Mouse (Mus musculus): Measurements from ENCODE around the gene 9630041A04Rik. TPM values are rescaled to one million over a fixed set of nuclear protein-coding genes. Genes with fewer than 3 reads are reported as not detected.

9630041A04Rik gene
- not detected in 2 replicates for polyA plus RNA-seq (2014; fragmentation: Nextera tagmentation; extraction: Ambion mirVana)

GRCm38 (mm10) chr9:101861596-101862471 is at the start of gene 9630041A04Rik:
TSS of gene 9630041A04Rik (plus strand) at chr9:101861841.
- ATAC-seq (ENCODE audit: low FRiP score, low TSS enrichment): no peak
- H3K4me2 ChIP-seq (replicated peaks; ENCODE audit: low read depth, low read length): peak within 1 kb of the TSS; percentile 32
- no peaks in the 10 kb centered on the region for H3K9me3 ChIP-seq (ENCODE audit: control insufficient read depth, low read length)
- no peak within 1 kb of the TSS for H3K4me3 ChIP-seq (ENCODE audit: low read length)
- no peaks in the 10 kb centered on the region for H3K36me3 ChIP-seq (ENCODE audit: control insufficient read depth, insufficient read depth, low read length)
- no peak within 1 kb of the TSS for H3K9ac ChIP-seq (ENCODE audit: low read depth, low read length)
- 73% methylated on average over 15 of the region's 15 CpGs for WGBS
- no peaks in the 10 kb centered on the region for H3K27me3 ChIP-seq (ENCODE audit: control insufficient read depth, insufficient read depth, low read length)
- H3K4me1 ChIP-seq (ENCODE audit: control insufficient read depth, insufficient read depth, low read length): peaks cover 5% of the 10 kb centered on the region; the same call in 1 of the 2 replicates
- no peak within 1 kb of the TSS for H3K27ac ChIP-seq (ENCODE audit: low read depth, low read length)

GRCm38 (mm10) chr9:101823896-101824295 is 37.7 kb upstream of the 9630041A04Rik start:
- no peak for ATAC-seq (ENCODE audit: low FRiP score, low TSS enrichment)
- Histone ChIP-seq H3K4me3 (ENCODE audit: low read length) (no peak overlapping the region), H3K36me3 (ENCODE audit: control insufficient read depth, insufficient read depth, low read length) (no peaks in the 10 kb centered on the region), H3K4me2 (replicated peaks; ENCODE audit: low read depth, low read length) (no peak overlapping the region), H3K4me1 (ENCODE audit: control insufficient read depth, insufficient read depth, low read length) (0 out of 2 replicates have a peak, but pooled peaks cover 4% of the 10 kb centered on the region), H3K27ac (ENCODE audit: low read depth, low read length) (no peak overlapping the region), H3K9me3 (ENCODE audit: control insufficient read depth, low read length) (no peaks in the 10 kb centered on the region), H3K27me3 (ENCODE audit: control insufficient read depth, insufficient read depth, low read length) (no peaks in the 10 kb centered on the region), H3K9ac (ENCODE audit: low read depth, low read length) (no peak overlapping the region)
- 92% methylated on average over 7 of the region's 7 CpGs for WGBS

- H3K27me3 ChIP-seq (ENCODE audit: control insufficient read depth, insufficient read depth, low read length): no peaks in the 10 kb centered on the region
- WGBS: 84% methylated on average over 8 of the region's 8 CpGs
These were observed 36.0 kb upstream of the 9630041A04Rik start for GRCm38 (mm10) chr9:101825626-101826025.

GRCm38 (mm10) chr9:101833619-101834018 is 28.0 kb upstream of the 9630041A04Rik start:
- Histone ChIP-seq H3K27ac (ENCODE audit: low read depth, low read length) (no peak overlapping the region), H3K4me2 (replicated peaks; ENCODE audit: low read depth, low read length) (no peak overlapping the region), H3K27me3 (ENCODE audit: control insufficient read depth, insufficient read depth, low read length) (no peaks in the 10 kb centered on the region), H3K9ac (ENCODE audit: low read depth, low read length) (no peak overlapping the region), H3K36me3 (ENCODE audit: control insufficient read depth, insufficient read depth, low read length) (no peaks in the 10 kb centered on the region), H3K4me1 (ENCODE audit: control insufficient read depth, insufficient read depth, low read length) (no peaks in the 10 kb centered on the region), H3K4me3 (ENCODE audit: low read length) (no peak overlapping the region), H3K9me3 (ENCODE audit: control insufficient read depth, low read length) (no peaks in the 10 kb centered on the region)
- 80% methylated on average over 2 of the region's 2 CpGs for WGBS
- no peak for ATAC-seq (ENCODE audit: low FRiP score, low TSS enrichment)

More at GRCm38 (mm10) chr9:101825626-101826025, 36.0 kb upstream of the 9630041A04Rik start:
- Histone ChIP-seq H3K36me3 (ENCODE audit: control insufficient read depth, insufficient read depth, low read length) (no peaks in the 10 kb centered on the region), H3K4me2 (replicated peaks; ENCODE audit: low read depth, low read length) (no peak overlapping the region), H3K4me3 (ENCODE audit: low read length) (no peak overlapping the region), H3K4me1 (ENCODE audit: control insufficient read depth, insufficient read depth, low read length) (0 out of 2 replicates have a peak, but pooled peaks cover 4% of the 10 kb centered on the region), H3K27ac (ENCODE audit: low read depth, low read length) (no peak overlapping the region), H3K9me3 (ENCODE audit: control insufficient read depth, low read length) (no peaks in the 10 kb centered on the region), H3K9ac (ENCODE audit: low read depth, low read length) (no peak overlapping the region)
- no peak for ATAC-seq (ENCODE audit: low FRiP score, low TSS enrichment)

GRCm38 (mm10) chr9:101841101-101841500 is 20.5 kb upstream of the 9630041A04Rik start:
- 93% methylated on average over 11 of the region's 11 CpGs for WGBS

GRCm38 (mm10) chr9:101843893-101844292 is 17.7 kb upstream of the 9630041A04Rik start:
- no peaks in the 10 kb centered on the region for H3K9me3 ChIP-seq (ENCODE audit: control insufficient read depth, low read length)
- no peaks in the 10 kb centered on the region for H3K4me1 ChIP-seq (ENCODE audit: control insufficient read depth, insufficient read depth, low read length)
- no peak overlapping the region for H3K27ac ChIP-seq (ENCODE audit: low read depth, low read length)
- H3K4me3 ChIP-seq (ENCODE audit: low read length): no peak overlapping the region
- no peak overlapping the region for H3K4me2 ChIP-seq (replicated peaks; ENCODE audit: low read depth, low read length)
- no peak overlapping the region for H3K9ac ChIP-seq (ENCODE audit: low read depth, low read length)
- WGBS: 86% methylated on average over 4 of the region's 4 CpGs
- H3K27me3 ChIP-seq (ENCODE audit: control insufficient read depth, insufficient read depth, low read length): no peaks in the 10 kb centered on the region
- no peak for ATAC-seq (ENCODE audit: low FRiP score, low TSS enrichment)
- H3K36me3 ChIP-seq (ENCODE audit: control insufficient read depth, insufficient read depth, low read length): no peaks in the 10 kb centered on the region

More at GRCm38 (mm10) chr9:101841101-101841500, 20.5 kb upstream of the 9630041A04Rik start:
- no peaks in the 10 kb centered on the region for H3K27me3 ChIP-seq (ENCODE audit: control insufficient read depth, insufficient read depth, low read length)
- H3K4me2 ChIP-seq (replicated peaks; ENCODE audit: low read depth, low read length): no peak overlapping the region
- H3K27ac ChIP-seq (ENCODE audit: low read depth, low read length): no peak overlapping the region
- no peak overlapping the region for H3K9ac ChIP-seq (ENCODE audit: low read depth, low read length)
- no peaks in the 10 kb centered on the region for H3K9me3 ChIP-seq (ENCODE audit: control insufficient read depth, low read length)
- no peaks in the 10 kb centered on the region for H3K36me3 ChIP-seq (ENCODE audit: control insufficient read depth, insufficient read depth, low read length)
- no peak overlapping the region for H3K4me3 ChIP-seq (ENCODE audit: low read length)
- no peak for ATAC-seq (ENCODE audit: low FRiP score, low TSS enrichment)
- no peaks in the 10 kb centered on the region for H3K4me1 ChIP-seq (ENCODE audit: control insufficient read depth, insufficient read depth, low read length)

GRCm38 (mm10) chr9:101845691-101846090 is 15.9 kb upstream of the 9630041A04Rik start:
- Histone ChIP-seq H3K27me3 (ENCODE audit: control insufficient read depth, insufficient read depth, low read length) (no peaks in the 10 kb centered on the region), H3K4me1 (ENCODE audit: control insufficient read depth, insufficient read depth, low read length) (no peaks in the 10 kb centered on the region), H3K9ac (ENCODE audit: low read depth, low read length) (no peak overlapping the region), H3K36me3 (ENCODE audit: control insufficient read depth, insufficient read depth, low read length) (no peaks in the 10 kb centered on the region), H3K27ac (ENCODE audit: low read depth, low read length) (no peak overlapping the region), H3K4me2 (replicated peaks; ENCODE audit: low read depth, low read length) (no peak overlapping the region), H3K9me3 (ENCODE audit: control insufficient read depth, low read length) (no peaks in the 10 kb centered on the region), H3K4me3 (ENCODE audit: low read length) (no peak overlapping the region)
- 79% methylated on average over 6 of the region's 6 CpGs for WGBS
- no peak for ATAC-seq (ENCODE audit: low FRiP score, low TSS enrichment)

- peak; percentile 75; the same call in 1 of the 2 replicates for ATAC-seq (ENCODE audit: low FRiP score, low TSS enrichment)
- Histone ChIP-seq H3K27ac (ENCODE audit: low read depth, low read length) (no peak overlapping the region), H3K4me1 (ENCODE audit: control insufficient read depth, insufficient read depth, low read length) (peaks cover 5% of the 10 kb centered on the region; the same call in 1 of the 2 replicates), H3K36me3 (ENCODE audit: control insufficient read depth, insufficient read depth, low read length) (no peaks in the 10 kb centered on the region), H3K27me3 (ENCODE audit: control insufficient read depth, insufficient read depth, low read length) (no peaks in the 10 kb centered on the region), H3K4me3 (ENCODE audit: low read length) (no peak overlapping the region), H3K4me2 (replicated peaks; ENCODE audit: low read depth, low read length) (peak overlapping the region; percentile 32), H3K9ac (ENCODE audit: low read depth, low read length) (no peak overlapping the region), H3K9me3 (ENCODE audit: control insufficient read depth, low read length) (no peaks in the 10 kb centered on the region)
- 31% methylated on average over 12 of the region's 12 CpGs for WGBS
These were observed 932 bp downstream of the 9630041A04Rik start for GRCm38 (mm10) chr9:101862481-101863065.

- Histone ChIP-seq H3K36me3 (ENCODE audit: control insufficient read depth, insufficient read depth, low read length) (no peaks in the 10 kb centered on the region), H3K4me2 (replicated peaks; ENCODE audit: low read depth, low read length) (no peak overlapping the region), H3K4me3 (ENCODE audit: low read length) (no peak overlapping the region), H3K9me3 (ENCODE audit: control insufficient read depth, low read length) (no peaks in the 10 kb centered on the region), H3K27ac (ENCODE audit: low read depth, low read length) (no peak overlapping the region), H3K27me3 (ENCODE audit: control insufficient read depth, insufficient read depth, low read length) (no peaks in the 10 kb centered on the region), H3K9ac (ENCODE audit: low read depth, low read length) (no peak overlapping the region), H3K4me1 (ENCODE audit: control insufficient read depth, insufficient read depth, low read length) (peaks cover 5% of the 10 kb centered on the region; the same call in 1 of the 2 replicates)
- ATAC-seq (ENCODE audit: low FRiP score, low TSS enrichment): no peak
- WGBS: 76% methylated on average over 5 of the region's 5 CpGs
These were observed 1.5 kb downstream of the 9630041A04Rik start for GRCm38 (mm10) chr9:101863130-101863529.

Data from kidney, embryonic 14.5 days (tissue).